Mouse (Mus musculus): ENCODE data around the gene Fcgr1. TPM values are rescaled to one million over a fixed set of nuclear protein-coding genes. Genes with fewer than 3 reads are reported as not detected.
A peak's percentile ranks its signal among the peaks of the same experiment; 100 is the strongest.
"Not testable (repeated sequence)": the region's sequence is repeated elsewhere in the genome, so short reads cannot be mapped to it uniquely, and the experiment has no call there.

The Fcgr1 gene
- polyA plus RNA-seq (2015; fragmentation: Nextera tagmentation; extraction: Ambion mirVana) = 3.6 and 3.7 TPM in 2 replicates

- Histone ChIP-seq H3K4me3 (ENCODE audit: low read length) (no peak within 1 kb of the TSS), H3K4me1 (ENCODE audit: control insufficient read depth, insufficient read depth, low read length) (no peaks in the 10 kb centered on the region), H3K9ac (ENCODE audit: low read depth, low read length) (no peak within 1 kb of the TSS), H3K36me3 (ENCODE audit: control insufficient read depth, insufficient read depth, low read length) (no peaks in the 10 kb centered on the region), H3K4me2 (ENCODE audit: low read depth, low read length) (no peak within 1 kb of the TSS), H3K27ac (ENCODE audit: low read length) (no peak within 1 kb of the TSS), H3K27me3 (replicated peaks; ENCODE audit: control insufficient read depth, insufficient read depth, low read length) (peaks cover 3% of the 10 kb centered on the region; the same call in 1 of the 2 replicates), H3K9me3 (ENCODE audit: control insufficient read depth, low read length) (no peaks in the 10 kb centered on the region)
- WGBS = 79% methylated on average over 4 of the region's 4 CpGs
- ATAC-seq = no peak
These were observed at the start of gene Fcgr1 for GRCm38 (mm10) chr3:96293787-96294186. TSS of gene Fcgr1 (minus strand) at chr3:96293969.

- WGBS = 53% methylated on average over 13 of the region's 13 CpGs
- not testable (repeated sequence) for ATAC-seq; H3K4me3 ChIP-seq (ENCODE audit: low read length)
These were observed 48.9 kb upstream of the Fcgr1 start for GRCm38 (mm10) chr3:96342652-96343051.

DNA sequence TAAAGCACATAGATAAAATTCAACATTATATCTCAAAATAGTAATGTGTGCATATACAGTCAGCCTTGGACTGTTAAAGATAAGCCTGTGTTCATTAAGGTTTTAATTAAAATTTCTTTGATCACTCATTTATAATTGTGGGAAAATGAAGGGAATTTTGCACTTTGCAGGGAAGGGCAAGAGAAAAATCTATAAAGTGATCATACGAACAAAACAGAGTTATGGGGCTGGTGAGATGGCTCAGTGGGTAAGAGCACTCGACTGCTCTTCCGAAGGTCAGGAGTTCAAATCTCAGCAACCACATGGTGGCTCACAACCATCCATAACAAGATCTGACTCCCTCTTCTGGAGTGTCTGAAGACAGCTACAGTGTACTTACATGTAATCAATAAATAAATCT is 48.3 kb upstream of the Fcgr1 start:
- not testable (repeated sequence) for ATAC-seq; H3K9ac ChIP-seq (ENCODE audit: low read depth, low read length); H3K9me3 ChIP-seq (ENCODE audit: control insufficient read depth, low read length); H3K36me3 ChIP-seq (ENCODE audit: control insufficient read depth, insufficient read depth, low read length); H3K4me2 ChIP-seq (ENCODE audit: low read depth, low read length); H3K4me1 ChIP-seq (ENCODE audit: control insufficient read depth, insufficient read depth, low read length); H3K27ac ChIP-seq (ENCODE audit: low read length); H3K4me3 ChIP-seq (ENCODE audit: low read length)
- WGBS = 49% methylated on average over 3 of the region's 3 CpGs
- peaks cover 35% of the 10 kb centered on the region for H3K27me3 ChIP-seq (replicated peaks; ENCODE audit: control insufficient read depth, insufficient read depth, low read length)

More at GRCm38 (mm10) chr3:96342652-96343051, 48.9 kb upstream of the Fcgr1 start:
- not testable (repeated sequence) for H3K4me2 ChIP-seq (ENCODE audit: low read depth, low read length); H3K9ac ChIP-seq (ENCODE audit: low read depth, low read length); H3K4me1 ChIP-seq (ENCODE audit: control insufficient read depth, insufficient read depth, low read length); H3K9me3 ChIP-seq (ENCODE audit: control insufficient read depth, low read length); H3K27ac ChIP-seq (ENCODE audit: low read length); H3K36me3 ChIP-seq (ENCODE audit: control insufficient read depth, insufficient read depth, low read length)
- peaks cover 29% of the 10 kb centered on the region for H3K27me3 ChIP-seq (replicated peaks; ENCODE audit: control insufficient read depth, insufficient read depth, low read length)

DNA sequence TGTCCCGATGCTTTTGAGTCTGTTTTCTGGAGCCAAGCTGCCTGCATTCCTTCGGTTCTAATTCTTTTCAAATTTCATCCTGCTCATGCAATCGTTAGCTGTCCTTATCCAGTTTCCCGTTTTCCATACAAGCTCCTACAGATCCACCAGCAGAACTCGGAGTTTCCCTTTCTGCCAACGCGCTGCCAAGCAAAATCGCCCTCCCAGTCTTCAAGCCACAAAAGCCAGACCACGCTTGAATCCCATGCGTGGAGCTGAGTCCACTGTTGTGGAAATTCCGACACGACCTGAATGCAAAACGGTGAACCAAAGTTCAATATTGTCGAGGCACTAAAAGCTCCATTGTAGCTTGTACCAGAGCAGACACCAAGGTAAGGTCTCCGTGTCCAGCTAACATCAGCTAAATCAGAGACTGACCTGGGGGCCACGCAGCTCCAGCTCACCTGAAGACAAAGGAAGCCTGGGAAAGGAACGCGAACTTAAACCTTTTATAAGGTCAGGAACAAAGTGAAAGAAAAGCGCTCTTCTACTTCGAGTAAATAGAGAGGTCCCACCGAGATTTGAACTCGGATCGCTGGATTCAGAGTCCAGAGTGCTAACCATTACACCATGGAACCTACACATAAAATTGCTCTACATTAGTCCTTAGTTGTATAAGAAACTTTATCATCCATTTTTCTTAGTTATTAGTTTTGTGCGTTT is 47.0 kb upstream of the Fcgr1 start:
- H3K27me3 ChIP-seq (replicated peaks; ENCODE audit: control insufficient read depth, insufficient read depth, low read length) = peaks cover 46% of the 10 kb centered on the region
- WGBS = 3% methylated on average over 24 of the region's 24 CpGs
- H3K36me3 ChIP-seq (ENCODE audit: control insufficient read depth, insufficient read depth, low read length) = no peaks in the 10 kb centered on the region

DNA sequence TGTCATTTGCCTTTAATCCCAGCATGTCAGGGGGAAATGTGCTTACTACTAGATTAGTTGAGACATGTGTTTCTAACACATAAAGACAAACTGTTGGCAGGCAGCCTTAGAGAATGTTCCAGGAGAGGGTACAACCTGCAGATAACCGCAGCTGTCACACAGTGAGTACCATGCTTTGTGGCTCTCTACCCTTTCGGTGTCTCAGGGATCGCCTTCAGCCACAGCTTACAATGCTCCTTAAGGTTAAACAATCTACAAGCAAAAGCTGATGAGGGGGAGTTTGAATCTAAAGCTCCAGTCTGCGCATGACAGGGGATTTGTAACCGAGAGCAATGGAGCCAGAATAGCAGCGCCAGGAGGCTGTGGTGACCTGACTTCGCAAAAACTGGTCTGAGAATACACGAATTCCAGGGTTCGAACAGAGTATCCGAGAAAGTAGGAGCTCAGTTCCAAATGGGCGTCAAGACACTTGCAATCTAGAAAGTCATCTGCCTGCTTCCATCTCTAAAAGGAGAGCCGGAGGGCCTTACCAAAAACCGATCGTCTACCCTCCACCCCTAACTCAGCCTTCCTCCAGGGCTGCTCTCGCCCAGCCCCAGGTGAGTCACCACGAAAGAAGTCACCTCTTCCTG is 45.2 kb upstream of the Fcgr1 start:
- no peak overlapping the region for H3K27ac ChIP-seq (ENCODE audit: low read length)
- H3K4me3 ChIP-seq (ENCODE audit: low read length) = no peak overlapping the region
- no peaks in the 10 kb centered on the region for H3K9me3 ChIP-seq (ENCODE audit: control insufficient read depth, low read length)
- H3K36me3 ChIP-seq (ENCODE audit: control insufficient read depth, insufficient read depth, low read length) = no peaks in the 10 kb centered on the region
- ATAC-seq = no peak
- H3K4me1 ChIP-seq (ENCODE audit: control insufficient read depth, insufficient read depth, low read length) = no peaks in the 10 kb centered on the region
- WGBS = 42% methylated on average over 16 of the region's 16 CpGs
- no peak overlapping the region for H3K4me2 ChIP-seq (ENCODE audit: low read depth, low read length)
- H3K27me3 ChIP-seq (replicated peaks; ENCODE audit: control insufficient read depth, insufficient read depth, low read length) = peaks cover 42% of the 10 kb centered on the region
- H3K9ac ChIP-seq (ENCODE audit: low read depth, low read length) = no peak overlapping the region

More for the DNA sequence above, 47.0 kb upstream of the Fcgr1 start:
- H3K4me2 ChIP-seq (ENCODE audit: low read depth, low read length) = peak overlapping the region; percentile 47
- no peak overlapping the region for H3K27ac ChIP-seq (ENCODE audit: low read length)
- no peak overlapping the region for H3K9ac ChIP-seq (ENCODE audit: low read depth, low read length)
- ATAC-seq = peak; percentile 69
- no peaks in the 10 kb centered on the region for H3K9me3 ChIP-seq (ENCODE audit: control insufficient read depth, low read length)
- H3K4me1 ChIP-seq (ENCODE audit: control insufficient read depth, insufficient read depth, low read length) = no peaks in the 10 kb centered on the region
- H3K4me3 ChIP-seq (ENCODE audit: low read length) = peak overlapping the region; percentile 27; the same call in 1 of the 2 replicates

DNA sequence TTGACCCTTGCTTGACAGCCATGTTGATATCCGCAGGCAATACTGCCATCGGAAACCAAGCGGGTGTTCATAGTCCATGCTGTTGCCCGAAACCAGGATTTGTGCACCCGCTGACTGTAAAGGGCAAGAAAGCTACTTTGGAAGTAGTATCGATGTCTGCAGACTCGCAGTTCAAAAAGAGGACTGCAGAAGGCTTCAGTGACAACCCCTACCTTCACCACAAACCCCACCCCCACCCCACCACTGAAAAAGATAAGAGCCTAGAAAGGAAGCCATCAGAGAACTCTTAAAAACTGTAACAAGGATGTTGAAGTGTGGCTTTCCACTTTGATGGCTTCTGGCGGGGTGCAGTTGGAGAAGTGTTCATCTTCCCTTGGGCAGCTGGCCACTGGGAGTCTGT is 44.3 kb upstream of the Fcgr1 start:
- WGBS = 90% methylated on average over 8 of the region's 8 CpGs
- no peak overlapping the region for H3K4me2 ChIP-seq (ENCODE audit: low read depth, low read length)
- H3K4me3 ChIP-seq (ENCODE audit: low read length) = no peak overlapping the region
- H3K9me3 ChIP-seq (ENCODE audit: control insufficient read depth, low read length) = no peaks in the 10 kb centered on the region
- ATAC-seq = no peak
- H3K9ac ChIP-seq (ENCODE audit: low read depth, low read length) = no peak overlapping the region
- 0 out of 2 replicates have a peak, but pooled peaks cover 2% of the 10 kb centered on the region for H3K4me1 ChIP-seq (ENCODE audit: control insufficient read depth, insufficient read depth, low read length)
- peaks cover 50% of the 10 kb centered on the region for H3K27me3 ChIP-seq (replicated peaks; ENCODE audit: control insufficient read depth, insufficient read depth, low read length)
- H3K27ac ChIP-seq (ENCODE audit: low read length) = no peak overlapping the region
- H3K36me3 ChIP-seq (ENCODE audit: control insufficient read depth, insufficient read depth, low read length) = no peaks in the 10 kb centered on the region

- WGBS = 91% methylated on average over 6 of the region's 6 CpGs
- Histone ChIP-seq H3K4me1 (ENCODE audit: control insufficient read depth, insufficient read depth, low read length) (peaks cover 3% of the 10 kb centered on the region; the same call in 1 of the 2 replicates), H3K4me3 (ENCODE audit: low read length) (no peak overlapping the region), H3K27me3 (replicated peaks; ENCODE audit: control insufficient read depth, insufficient read depth, low read length) (peaks cover 56% of the 10 kb centered on the region), H3K27ac (ENCODE audit: low read length) (no peak overlapping the region), H3K9me3 (ENCODE audit: control insufficient read depth, low read length) (no peaks in the 10 kb centered on the region), H3K4me2 (ENCODE audit: low read depth, low read length) (no peak overlapping the region), H3K9ac (ENCODE audit: low read depth, low read length) (no peak overlapping the region), H3K36me3 (ENCODE audit: control insufficient read depth, insufficient read depth, low read length) (no peaks in the 10 kb centered on the region)
- no peak for ATAC-seq
These were observed 43.5 kb upstream of the Fcgr1 start for GRCm38 (mm10) chr3:96337269-96337668.

DNA sequence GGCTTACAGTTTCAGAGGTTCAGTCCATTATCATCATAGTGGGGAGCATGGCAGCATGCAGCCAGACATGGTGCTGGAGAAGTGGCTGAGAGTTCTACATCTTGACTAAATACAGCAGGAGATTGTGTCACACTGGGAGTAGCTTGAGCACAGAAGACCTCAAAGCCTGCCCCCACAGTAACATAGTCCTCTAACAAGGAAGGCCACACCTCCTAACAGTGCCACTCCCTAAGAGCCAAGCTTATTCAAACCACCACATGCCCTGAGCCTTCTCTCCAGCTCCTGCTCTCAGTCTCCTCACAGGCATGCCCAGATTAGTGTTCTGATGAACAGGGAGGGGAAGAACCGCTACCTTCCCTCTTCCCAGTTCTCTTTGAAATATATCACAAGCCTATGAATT is 42.9 kb upstream of the Fcgr1 start:
- no peak overlapping the region for H3K4me2 ChIP-seq (ENCODE audit: low read depth, low read length)
- peaks cover 6% of the 10 kb centered on the region; the same call in 1 of the 2 replicates for H3K4me1 ChIP-seq (ENCODE audit: control insufficient read depth, insufficient read depth, low read length)
- no peaks in the 10 kb centered on the region for H3K9me3 ChIP-seq (ENCODE audit: control insufficient read depth, low read length)
- H3K27ac ChIP-seq (ENCODE audit: low read length) = no peak overlapping the region
- H3K4me3 ChIP-seq (ENCODE audit: low read length) = no peak overlapping the region
- no peak for ATAC-seq
- peaks cover 57% of the 10 kb centered on the region for H3K27me3 ChIP-seq (replicated peaks; ENCODE audit: control insufficient read depth, insufficient read depth, low read length)
- H3K36me3 ChIP-seq (ENCODE audit: control insufficient read depth, insufficient read depth, low read length) = no peaks in the 10 kb centered on the region
- WGBS = 65% methylated on average over 1 of the region's 1 CpGs
- H3K9ac ChIP-seq (ENCODE audit: low read depth, low read length) = no peak overlapping the region

DNA sequence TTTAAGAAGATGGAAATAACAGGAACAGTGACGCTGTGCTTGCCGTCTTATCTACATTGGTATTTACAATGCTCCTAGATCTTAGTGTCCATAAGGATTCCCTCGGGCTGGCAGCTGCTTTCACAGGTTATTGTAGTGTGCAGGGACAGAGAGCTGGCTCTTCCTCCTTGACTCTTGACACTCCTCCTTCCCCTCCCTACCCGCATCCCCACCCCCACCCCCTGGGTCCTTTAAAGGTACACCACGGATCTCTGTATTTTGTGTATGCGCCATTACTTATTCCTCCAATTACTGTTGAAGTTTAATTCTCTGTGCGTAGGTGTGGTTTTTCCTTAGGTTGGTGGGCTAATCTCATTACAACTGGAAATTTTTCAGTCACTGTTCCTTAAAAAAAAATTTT is 41.8 kb upstream of the Fcgr1 start:
- no peak overlapping the region for H3K4me3 ChIP-seq (ENCODE audit: low read length)
- no peak overlapping the region for H3K9ac ChIP-seq (ENCODE audit: low read depth, low read length)
- H3K9me3 ChIP-seq (ENCODE audit: control insufficient read depth, low read length) = no peaks in the 10 kb centered on the region
- H3K27ac ChIP-seq (ENCODE audit: low read length) = no peak overlapping the region
- peaks cover 57% of the 10 kb centered on the region for H3K27me3 ChIP-seq (replicated peaks; ENCODE audit: control insufficient read depth, insufficient read depth, low read length)
- no peaks in the 10 kb centered on the region for H3K36me3 ChIP-seq (ENCODE audit: control insufficient read depth, insufficient read depth, low read length)
- H3K4me1 ChIP-seq (ENCODE audit: control insufficient read depth, insufficient read depth, low read length) = peaks cover 6% of the 10 kb centered on the region; the same call in 1 of the 2 replicates
- H3K4me2 ChIP-seq (ENCODE audit: low read depth, low read length) = no peak overlapping the region
- whole genome bisulfite sequencing = 16% methylated on average over 7 of the region's 7 CpGs
- ATAC-seq = no peak

Measured in intestine, embryonic 16.5 days (tissue).